Mouse (Mus musculus) CH12.LX (cell line): Measurements from ENCODE around the gene Dpy30. TPM values are rescaled to one million over a fixed set of nuclear protein-coding genes. Genes with fewer than 3 reads are reported as not detected.
A peak's percentile ranks its signal among the peaks of the same experiment; 100 is the strongest.

ENCODE experiments used
- DNase-seq: peaks from one replicate; pipeline ENCODE4 v3.0.0-alpha.2; 2013; ENCODE audit errors: extremely low read depth
- H3K27ac ChIP-seq: 2 replicates; pipeline ENCODE4 v1.5.1; 2012; ENCODE audit warnings: low read depth, mild to moderate bottlenecking, control low read depth, moderate library complexity; ENCODE audit not compliant: insufficient read depth
- H3K27me3 ChIP-seq: replicated peaks from 2 replicates; pipeline ENCODE3; 2012; ENCODE audit warnings: inconsistent platforms
- H3K36me3 ChIP-seq, 2 experiments: replicated peaks in 1 of 2; 2 replicates each; pipeline versions ENCODE3 to v1.6.1; 2012; ENCODE audit warnings: inconsistent platforms in 1 of 2, low read length in 1 of 2, mild to moderate bottlenecking in 1 of 2, mixed read lengths in 1 of 2, moderate library complexity in 1 of 2; ENCODE audit not compliant: control insufficient read depth in 1 of 2, insufficient read depth in 1 of 2
- H3K4me1 ChIP-seq, 2 experiments: 2 replicates each; pipeline ENCODE4 v1.6.1; 2012; ENCODE audit warnings: inconsistent platforms in 1 of 2, moderate library complexity in 1 of 2; ENCODE audit not compliant: insufficient read depth in 2 of 2, control insufficient read depth in 1 of 2
- H3K4me2 ChIP-seq: 2 replicates; pipeline ENCODE4 v1.6.1; 2012; ENCODE audit warnings: low read depth, mild to moderate bottlenecking, control low read depth; ENCODE audit not compliant: poor library complexity, insufficient read depth, severe bottlenecking
- H3K4me3 ChIP-seq, 3 experiments: fragments of 150-350 bp in 1 of 3; sonication (generic) in 1 of 3; replicated peaks in 1 of 3; 2 replicates each; pipeline versions ENCODE3 to v1.5.1; 2011 to 2012; ENCODE audit warnings: low read depth in 2 of 3, low read length in 2 of 3, mild to moderate bottlenecking in 2 of 3, moderate library complexity in 2 of 3, control low read depth in 1 of 3, improper control_type of control experiment in 1 of 3, inconsistent platforms in 1 of 3, mixed read lengths in 1 of 3; ENCODE audit not compliant: poor library complexity in 1 of 3
- H3K79me2 ChIP-seq: replicated peaks from 2 replicates; pipeline ENCODE4 v1.6.1; 2012; ENCODE audit warnings: mild to moderate bottlenecking, moderate library complexity; ENCODE audit not compliant: control insufficient read depth, poor library complexity, insufficient read depth, severe bottlenecking; ENCODE audit errors: extremely low read depth
- H3K9ac ChIP-seq: 2 replicates; pipeline ENCODE4 v1.6.1; 2012; ENCODE audit warnings: low read depth, mild to moderate bottlenecking, control low read depth, moderate library complexity; ENCODE audit not compliant: insufficient read depth
- H3K9me3 ChIP-seq: replicated peaks from 2 replicates; pipeline ENCODE3; 2012; ENCODE audit warnings: low read length, inconsistent platforms, mixed read lengths
- CHD1 ChIP-seq: IDR thresholded peaks from 2 replicates; pipeline ENCODE4 v1.6.1; 2012; ENCODE audit warnings: low read depth, low read length, improper control_type of control experiment, inconsistent platforms
- CTCF ChIP-seq, 2 experiments: IDR thresholded peaks in 1 of 2; conservative IDR thresholded peaks in 1 of 2; 2 replicates each; pipeline ENCODE4 v1.5.1; 2011 to 2012; ENCODE audit warnings: low read depth in 2 of 2, low read length in 2 of 2, improper control_type of control experiment in 1 of 2, inconsistent platforms in 1 of 2, mild to moderate bottlenecking in 1 of 2, moderate library complexity in 1 of 2
- EP300 ChIP-seq: IDR thresholded peaks from 2 replicates; pipeline ENCODE4 v1.6.1; 2011; ENCODE audit warnings: low read length, improper control_type of control experiment
- GABPA ChIP-seq: IDR thresholded peaks from 2 replicates; pipeline ENCODE4 v1.6.1; 2012; ENCODE audit warnings: low read depth, low read length, improper control_type of control experiment, inconsistent platforms; ENCODE audit not compliant: insufficient replicate concordance
- HCFC1 ChIP-seq: IDR thresholded peaks from 2 replicates; pipeline ENCODE4 v1.6.1; 2012; ENCODE audit warnings: low read depth, mild to moderate bottlenecking, inconsistent platforms, low read length, improper control_type of control experiment
- JUN ChIP-seq: IDR thresholded peaks from 2 replicates; pipeline ENCODE4 v1.6.1; 2011; ENCODE audit warnings: low read depth, mild to moderate bottlenecking, low read length, improper control_type of control experiment, moderate library complexity; ENCODE audit not compliant: insufficient read depth
- KAT2A ChIP-seq: IDR thresholded peaks from 2 replicates; pipeline ENCODE4 v1.6.1; 2012; ENCODE audit warnings: low read length, improper control_type of control experiment, inconsistent platforms; ENCODE audit not compliant: insufficient replicate concordance
- MAFK ChIP-seq: IDR thresholded peaks from 2 replicates; pipeline ENCODE4 v1.6.1; 2011; ENCODE audit warnings: low read length, improper control_type of control experiment; ENCODE audit not compliant: insufficient replicate concordance
- MAZ ChIP-seq: IDR thresholded peaks from 2 replicates; pipeline ENCODE4 v1.6.1; 2012; ENCODE audit warnings: low read depth, mild to moderate bottlenecking, inconsistent platforms, low read length, improper control_type of control experiment, moderate library complexity
- MYC ChIP-seq: IDR thresholded peaks from 2 replicates; pipeline ENCODE4 v1.6.1; 2011; ENCODE audit warnings: low read depth, mild to moderate bottlenecking, improper control_type of control experiment, low read length
- POLR2A ChIP-seq: IDR thresholded peaks from 2 replicates; pipeline ENCODE4 v1.6.1; 2011; ENCODE audit warnings: low read depth, mild to moderate bottlenecking, improper control_type of control experiment, low read length
- SIN3A ChIP-seq: IDR thresholded peaks from 2 replicates; pipeline ENCODE4 v1.6.1; 2012; ENCODE audit warnings: low read length, improper control_type of control experiment, inconsistent platforms
- TBP ChIP-seq: conservative IDR thresholded peaks from 2 replicates; pipeline ENCODE4 v1.6.1; 2011; ENCODE audit warnings: low read depth, low read length, improper control_type of control experiment
- TCF12 ChIP-seq: IDR thresholded peaks from 2 replicates; pipeline ENCODE4 v1.6.1; 2014; ENCODE audit warnings: low read depth, mild to moderate bottlenecking, inconsistent platforms, low read length, improper control_type of control experiment
- USF2 ChIP-seq: conservative IDR thresholded peaks from 2 replicates; pipeline ENCODE4 v1.6.1; 2011; ENCODE audit warnings: low read depth, low read length, improper control_type of control experiment
- ZC3H11A ChIP-seq: IDR thresholded peaks from 2 replicates; pipeline ENCODE4 v1.6.1; 2012; ENCODE audit warnings: low read depth, mild to moderate bottlenecking, inconsistent platforms, low read length, improper control_type of control experiment
- ZMIZ1 ChIP-seq: IDR thresholded peaks from 2 replicates; pipeline ENCODE4 v1.6.1; 2012; ENCODE audit warnings: low read depth, mild to moderate bottlenecking, inconsistent platforms, low read length, improper control_type of control experiment
- ZNF384 ChIP-seq: IDR thresholded peaks from 2 replicates; pipeline ENCODE4 v1.6.1; 2012; ENCODE audit warnings: low read depth, low read length, improper control_type of control experiment, inconsistent platforms
- dilution Hi-C: fragments of 300-500 bp; cut with MboI; formaldehyde crosslinking; loops from 2 replicates; pipeline ENCODE4 v1.14.3; 2020; ENCODE audit warnings: low sequenced_read_pairs; ENCODE audit not compliant: extremely low pct_unique_long_range_greater_than_20kb, extremely low pct_ligation_motif_present
- in situ Hi-C: fragments of 300-500 bp; cut with MboI; formaldehyde crosslinking; loops from 3 replicates; pipeline ENCODE4 v1.14.3; 2019; ENCODE audit warnings: low sequenced_read_pairs, low pct_ligation_motif_present, low pct_unique_long_range_greater_than_20kb, mixed read lengths
- polyA plus RNA-seq: library from polyadenylated mRNA; unstranded; fragments of >175 nt; gene quantifications from 2 replicates; pipeline ENCODE4 v1.2.1, GENCODE M21; 2012; ENCODE audit warnings: low read depth; ENCODE audit not compliant: insufficient read length
- total RNA-seq, 2 experiments: library from RNA; depleted of rRNA; stranded (reverse); fragments of 300-350 nt in 1 of 2; fragments of >200 nt in 1 of 2; gene quantifications; 2 replicates each; pipeline ENCODE4 v1.2.3; 2012 to 2014

Gene Dpy30
- total and polyA plus RNA-seq, 3 experiments: 66.7 to 244 (median 156) TPM

DNA sequence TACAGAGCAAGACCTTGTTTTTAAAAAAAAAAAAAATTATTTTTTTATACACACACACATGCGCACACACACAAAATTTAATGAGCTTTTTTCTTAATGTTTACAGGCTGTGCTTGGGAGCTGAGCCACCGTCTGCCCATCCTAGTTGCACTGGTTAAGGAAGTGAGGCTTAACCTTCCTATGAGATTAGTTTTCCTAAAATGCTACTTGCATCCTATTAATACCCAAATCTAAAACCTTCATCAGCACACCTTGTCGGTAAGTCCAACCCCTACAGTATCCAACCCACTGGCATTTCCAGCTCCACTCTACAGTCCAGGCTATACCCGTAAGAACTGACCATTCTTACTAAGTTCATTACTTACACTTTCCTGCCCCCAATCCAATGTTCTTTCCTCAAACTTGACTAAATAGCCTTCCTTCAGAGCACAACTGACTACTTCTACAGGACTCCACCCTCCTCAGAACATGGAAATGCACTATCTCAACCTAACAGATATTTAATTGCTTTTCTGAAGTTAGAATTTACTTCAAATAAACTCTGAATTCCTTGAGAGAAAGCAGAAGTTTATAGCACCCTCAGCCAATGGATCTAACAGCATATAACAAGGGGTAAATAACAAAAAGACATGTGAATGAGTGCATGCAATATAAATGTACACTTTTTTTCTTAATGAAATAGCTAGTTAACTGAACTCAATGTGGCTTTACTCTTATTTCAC lies 31.9 kb downstream of the Dpy30 start:
- H3K36me3 ChIP-seq: peaks cover 7 to 25% of the 10 kb centered on the region in 2 experiments
- H3K4me3 ChIP-seq: no peak overlapping the region
- H3K9me3 ChIP-seq: peaks cover 12% of the 10 kb centered on the region
- no peak overlapping the region for H3K9ac ChIP-seq
- no peak for DNase-seq
- H3K4me2 ChIP-seq: 0 out of 2 replicates have a peak overlapping the region, but pooled peaks have one; percentile 3
- dilution Hi-C loops: no loop called here
- in situ Hi-C loops: no loop called here
- TF ChIP-seq USF2: no peak
- H3K4me1 ChIP-seq: peaks cover 3 to 34% of the 10 kb centered on the region in 2 experiments; a peak in 3 of 4 replicates
- H3K27ac ChIP-seq: no peak overlapping the region
- peaks cover 62% of the 10 kb centered on the region for H3K79me2 ChIP-seq
- H3K27me3 ChIP-seq: no peaks in the 10 kb centered on the region

- Histone ChIP-seq H3K27ac (no peak overlapping the region), H3K4me1 (peaks cover 3 to 31% of the 10 kb centered on the region in 2 experiments; a peak in 3 of 4 replicates), H3K4me3 (no peak overlapping the region), H3K9ac (no peak overlapping the region; the same call in 1 of the 2 replicates), H3K27me3 (no peaks in the 10 kb centered on the region), H3K9me3 (peaks cover 12% of the 10 kb centered on the region), H3K4me2 (no peak overlapping the region), H3K36me3 (peaks cover 7 to 25% of the 10 kb centered on the region in 2 experiments), H3K79me2 (peaks cover 67% of the 10 kb centered on the region)
- no peak for DNase-seq
- dilution Hi-C loops (no loop called here), in situ Hi-C loops (no loop called here)
- TF ChIP-seq TCF12 (no peak), ZC3H11A (no peak), MAFK (no peak), JUN (no peak), GABPA (no peak), KAT2A (no peak), MYC (no peak), CTCF (conservative IDR thresholded peaks at IDR 0.05 in 1 of 2, IDR thresholded peaks at IDR 0.05 in 1 of 2; ENCODE audit: low read depth in 2 of 2, low read length in 2 of 2) (no peak), EP300 (no peak), CHD1 (no peak)
These were observed 32.9 kb downstream of the Dpy30 start for GRCm38 (mm10) chr17:74290869-74291268.

GRCm38 (mm10) chr17:74290198-74290597 lies 33.5 kb downstream of the Dpy30 start:
- Histone ChIP-seq H3K79me2 (peaks cover 67% of the 10 kb centered on the region), H3K4me2 (no peak overlapping the region), H3K4me1 (peaks cover 3 to 30% of the 10 kb centered on the region in 2 experiments; a peak in 3 of 4 replicates), H3K27ac (no peak overlapping the region), H3K36me3 (peaks cover 7 to 26% of the 10 kb centered on the region in 2 experiments), H3K4me3 (no peak overlapping the region), H3K27me3 (no peaks in the 10 kb centered on the region), H3K9me3 (peaks cover 12% of the 10 kb centered on the region), H3K9ac (no peak overlapping the region)
- dilution Hi-C loops: no loop called here
- TF ChIP-seq ZMIZ1 (no peak), POLR2A (no peak), EP300 (no peak), HCFC1 (no peak), SIN3A (no peak), TBP (no peak), ZNF384 (no peak), MAZ (no peak)
- in situ Hi-C loops: no loop called here
- no peak for DNase-seq
